Mouse (Mus musculus): ENCODE measurements at regions not wholly inside any gene's neighbourhood (a gene's known extent, or its start where the extent isn't known, plus 50 kb on each side); places are given as distances from the start of the nearest gene placed in this dataset.
A peak's percentile ranks its signal among the peaks of the same experiment; 100 is the strongest.

DNA sequence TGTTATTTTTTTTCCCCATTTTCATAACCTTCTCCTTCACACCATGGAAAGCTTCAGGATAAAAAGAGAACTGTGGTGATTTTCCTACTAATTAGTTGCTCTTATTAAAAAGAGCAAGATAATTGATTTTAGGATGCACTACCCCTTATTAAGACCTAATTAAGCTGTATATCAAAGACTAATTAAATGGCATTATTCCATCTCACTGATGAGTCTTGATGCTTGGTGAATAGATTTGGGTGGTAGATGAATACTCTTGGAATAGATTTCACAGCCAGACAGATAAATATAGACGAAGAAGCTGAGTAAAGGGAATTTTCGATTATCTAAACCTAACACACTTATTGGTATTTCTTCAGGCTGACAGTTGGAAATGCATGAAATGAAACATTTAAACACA is 346.5 kb upstream of the Tenm2 start:
- WGBS, result 42% methylated on average over 2 of the region's 2 CpGs
- H3K9me3 ChIP-seq (replicated peaks), result no peaks in the 10 kb centered on the region

DNA sequence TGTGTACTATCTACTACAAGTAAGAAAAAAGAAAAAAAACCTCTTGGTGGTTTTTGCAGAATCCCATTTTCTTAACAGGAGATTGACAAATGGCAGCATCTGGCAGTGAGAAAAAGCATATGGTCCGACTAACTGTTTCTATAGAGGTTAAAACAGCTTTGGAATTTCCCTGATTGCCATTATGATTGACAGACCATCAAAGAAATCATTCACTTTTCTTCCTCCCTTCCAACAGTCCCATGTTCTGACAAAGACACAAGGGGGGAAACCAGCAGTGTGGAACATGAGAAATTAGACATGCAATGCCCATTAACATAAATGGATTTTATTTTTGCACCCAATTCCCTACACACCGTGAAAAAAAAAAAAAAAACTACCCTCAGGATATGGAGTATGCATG is 297.9 kb upstream of the Tenm2 start:
- ATAC-seq, result peak; percentile 30; the same call in 1 of the 2 replicates
- Histone ChIP-seq H3K36me3 (ENCODE audit: poor library complexity, severe bottlenecking) (no peaks in the 10 kb centered on the region), H3K9me3 (replicated peaks) (no peaks in the 10 kb centered on the region), H3K4me3 (no peak overlapping the region), H3K9ac (no peak overlapping the region), H3K4me2 (no peak overlapping the region), H3K27ac (no peak overlapping the region), H3K4me1 (peaks cover 11% of the 10 kb centered on the region), H3K27me3 (no peaks in the 10 kb centered on the region)
- 43% methylated on average over 2 of the region's 2 CpGs for WGBS

More for the DNA sequence above, 346.5 kb upstream of the Tenm2 start:
- ATAC-seq, result peak; percentile 45; the same call in 1 of the 2 replicates
- Histone ChIP-seq H3K4me2 (no peak overlapping the region), H3K4me1 (peaks cover 6% of the 10 kb centered on the region; the same call in 1 of the 2 replicates), H3K27me3 (no peaks in the 10 kb centered on the region), H3K4me3 (no peak overlapping the region), H3K27ac (no peak overlapping the region), H3K9ac (no peak overlapping the region), H3K36me3 (ENCODE audit: poor library complexity, severe bottlenecking) (no peaks in the 10 kb centered on the region)

DNA sequence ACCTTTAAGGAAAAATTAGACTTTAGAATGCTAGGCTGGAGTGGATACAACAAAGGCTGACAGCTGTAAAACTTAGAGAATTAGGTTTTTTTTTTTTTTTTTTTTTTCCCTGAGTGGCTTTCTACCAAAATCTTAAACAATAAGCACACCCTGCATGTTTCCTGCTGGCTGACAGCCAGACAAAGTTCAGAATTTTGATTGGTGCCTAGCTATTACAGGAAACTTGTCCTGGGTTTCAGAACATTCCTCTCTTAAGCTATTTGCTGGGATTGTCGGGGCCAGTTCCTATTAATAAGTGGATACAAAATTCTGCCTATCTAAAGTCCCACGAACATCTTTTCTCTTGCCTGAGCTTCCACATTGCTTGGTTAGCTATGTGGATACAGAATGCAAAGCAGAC is 296.7 kb upstream of the Tenm2 start:
- Histone ChIP-seq H3K27me3 (no peaks in the 10 kb centered on the region), H3K4me3 (no peak overlapping the region), H3K9me3 (replicated peaks) (no peaks in the 10 kb centered on the region), H3K4me1 (peaks cover 17% of the 10 kb centered on the region), H3K36me3 (ENCODE audit: poor library complexity, severe bottlenecking) (no peaks in the 10 kb centered on the region), H3K27ac (no peak overlapping the region), H3K4me2 (no peak overlapping the region), H3K9ac (no peak overlapping the region)
- 42% methylated on average over 2 of the region's 2 CpGs for WGBS
- no peak for ATAC-seq

DNA sequence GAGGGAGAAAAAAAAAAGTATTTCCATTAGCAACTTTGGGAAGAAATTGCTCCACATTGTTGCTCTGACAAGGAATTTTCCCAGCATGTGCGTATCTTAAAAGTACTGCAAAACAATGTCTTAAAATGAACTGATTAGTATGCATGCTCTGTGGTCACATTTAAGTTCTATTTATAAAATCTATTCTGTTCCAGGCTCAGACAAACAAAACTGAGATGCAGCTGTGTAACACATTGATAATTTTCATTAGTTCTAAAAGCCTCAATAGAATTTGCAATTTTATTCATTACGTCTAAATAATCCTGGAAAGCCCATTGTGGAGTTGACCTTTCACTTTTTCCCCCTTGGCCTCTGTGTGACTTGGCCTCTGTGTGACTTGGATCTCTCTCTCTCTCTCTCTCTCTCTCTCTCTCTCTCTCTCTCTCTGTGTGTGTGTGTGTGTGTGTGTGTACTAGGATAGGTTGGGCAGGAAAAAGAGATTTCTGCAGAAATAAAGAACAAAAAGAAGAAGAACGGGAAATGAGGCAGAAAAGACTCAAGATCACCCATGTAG is 262.8 kb upstream of the Tenm2 start:
- H3K4me2 ChIP-seq, result no peak overlapping the region
- no peak overlapping the region for H3K9ac ChIP-seq

GRCm38 (mm10) chr11:37497874-37498273 is 262.1 kb upstream of the Tenm2 start:
- peaks cover 17% of the 10 kb centered on the region for H3K4me1 ChIP-seq
- peak; percentile 38; the same call in 1 of the 2 replicates for ATAC-seq
- 4% methylated on average over 9 of the region's 9 CpGs for WGBS

More for the DNA sequence above, 262.8 kb upstream of the Tenm2 start:
- Histone ChIP-seq H3K9me3 (replicated peaks) (no peaks in the 10 kb centered on the region), H3K36me3 (ENCODE audit: poor library complexity, severe bottlenecking) (no peaks in the 10 kb centered on the region), H3K4me3 (no peak overlapping the region), H3K27ac (0 out of 2 replicates have a peak overlapping the region, but pooled peaks have one; percentile 25), H3K27me3 (no peaks in the 10 kb centered on the region), H3K4me1 (peaks cover 17% of the 10 kb centered on the region)
- ATAC-seq, result no peak
- 15% methylated on average over 3 of the region's 3 CpGs for WGBS

DNA sequence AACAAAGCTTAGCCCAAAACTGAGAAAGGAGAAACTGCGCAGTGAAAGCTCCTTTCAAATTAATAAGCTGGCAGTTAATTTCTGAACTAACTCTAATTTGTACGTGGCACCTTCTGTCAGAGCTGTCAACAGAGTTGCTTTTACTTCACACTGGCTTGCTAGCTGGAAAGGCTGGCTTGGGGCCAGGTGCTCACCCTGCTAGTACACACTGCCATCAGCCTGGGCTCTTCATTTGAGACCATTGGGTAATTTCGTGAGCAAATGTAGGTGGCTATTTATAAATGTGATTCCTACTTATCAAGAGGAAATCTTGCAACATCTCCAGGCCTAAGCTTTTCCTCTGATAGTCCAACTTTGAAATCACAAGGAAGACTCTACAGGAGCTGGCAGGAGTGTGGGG is 244.5 kb upstream of the Tenm2 start:
- Histone ChIP-seq H3K4me3 (no peak overlapping the region), H3K4me2 (no peak overlapping the region), H3K9ac (no peak overlapping the region), H3K4me1 (peaks cover 5% of the 10 kb centered on the region; the same call in 1 of the 2 replicates), H3K9me3 (replicated peaks) (no peaks in the 10 kb centered on the region), H3K27me3 (no peaks in the 10 kb centered on the region), H3K36me3 (ENCODE audit: poor library complexity, severe bottlenecking) (no peaks in the 10 kb centered on the region), H3K27ac (peak overlapping the region; percentile 27; the same call in 1 of the 2 replicates)
- 54% methylated on average over 3 of the region's 3 CpGs for WGBS
- ATAC-seq, result peak; percentile 89

More at GRCm38 (mm10) chr11:37497874-37498273, 262.1 kb upstream of the Tenm2 start:
- Histone ChIP-seq H3K9ac (no peak overlapping the region), H3K4me3 (no peak overlapping the region), H3K27ac (no peak overlapping the region), H3K9me3 (replicated peaks) (no peaks in the 10 kb centered on the region), H3K4me2 (peak overlapping the region; percentile 18), H3K27me3 (no peaks in the 10 kb centered on the region), H3K36me3 (ENCODE audit: poor library complexity, severe bottlenecking) (no peaks in the 10 kb centered on the region)

GRCm38 (mm10) chr11:37478970-37479482 is 243.3 kb upstream of the Tenm2 start:
- Histone ChIP-seq H3K27me3 (no peaks in the 10 kb centered on the region), H3K4me3 (no peak overlapping the region), H3K9me3 (replicated peaks) (no peaks in the 10 kb centered on the region), H3K4me1 (peaks cover 5% of the 10 kb centered on the region; the same call in 1 of the 2 replicates), H3K27ac (no peak overlapping the region), H3K9ac (no peak overlapping the region), H3K4me2 (no peak overlapping the region), H3K36me3 (ENCODE audit: poor library complexity, severe bottlenecking) (no peaks in the 10 kb centered on the region)
- ATAC-seq, result no peak
- WGBS, result 93% methylated on average over 6 of the region's 6 CpGs

GRCm38 (mm10) chr11:37474068-37474467 is 238.3 kb upstream of the Tenm2 start:
- 42% methylated on average over 6 of the region's 6 CpGs for WGBS
- H3K4me2 ChIP-seq, result no peak overlapping the region
- H3K27me3 ChIP-seq, result no peaks in the 10 kb centered on the region
- no peaks in the 10 kb centered on the region for H3K9me3 ChIP-seq (replicated peaks)
- H3K4me3 ChIP-seq, result no peak overlapping the region
- H3K9ac ChIP-seq, result no peak overlapping the region
- H3K27ac ChIP-seq, result no peak overlapping the region
- no peaks in the 10 kb centered on the region for H3K4me1 ChIP-seq
- ATAC-seq, result no peak
- H3K36me3 ChIP-seq (ENCODE audit: poor library complexity, severe bottlenecking), result no peaks in the 10 kb centered on the region

GRCm38 (mm10) chr11:37463658-37464420 is 228.1 kb upstream of the Tenm2 start:
- no peak overlapping the region; the same call in 1 of the 2 replicates for H3K27ac ChIP-seq
- ATAC-seq, result peak; percentile 77; the same call in 1 of the 2 replicates

DNA sequence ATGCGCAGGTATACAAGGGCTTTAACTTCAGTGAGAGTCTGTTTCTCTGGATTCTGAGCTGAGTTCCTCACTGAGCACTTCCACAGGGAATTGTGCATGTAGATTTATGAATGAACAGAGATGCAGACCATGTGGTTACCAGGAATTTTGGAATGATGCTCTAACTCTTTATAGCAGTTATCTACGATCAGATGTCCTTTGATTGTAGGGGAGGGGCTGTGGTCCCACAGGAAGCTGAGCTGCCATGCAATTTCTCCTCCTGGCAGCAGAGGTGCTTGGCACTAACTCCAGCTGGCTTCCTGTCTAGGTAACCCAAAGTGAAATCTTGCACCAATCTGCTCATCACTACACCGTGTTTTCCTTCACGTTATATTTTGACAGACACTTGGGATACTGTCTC is 226.6 kb upstream of the Tenm2 start:
- H3K4me1 ChIP-seq, result no peaks in the 10 kb centered on the region
- no peak overlapping the region for H3K9ac ChIP-seq
- 83% methylated on average over 4 of the region's 4 CpGs for WGBS
- ATAC-seq, result peak; percentile 70; the same call in 1 of the 2 replicates
- H3K4me3 ChIP-seq, result no peak overlapping the region
- no peak overlapping the region for H3K27ac ChIP-seq
- H3K4me2 ChIP-seq, result no peak overlapping the region
- H3K36me3 ChIP-seq (ENCODE audit: poor library complexity, severe bottlenecking), result no peaks in the 10 kb centered on the region
- no peaks in the 10 kb centered on the region for H3K9me3 ChIP-seq (replicated peaks)
- H3K27me3 ChIP-seq, result no peaks in the 10 kb centered on the region

More at GRCm38 (mm10) chr11:37463658-37464420, 228.1 kb upstream of the Tenm2 start:
- Histone ChIP-seq H3K4me1 (no peaks in the 10 kb centered on the region), H3K4me2 (no peak overlapping the region), H3K9ac (no peak overlapping the region), H3K4me3 (no peak overlapping the region), H3K36me3 (ENCODE audit: poor library complexity, severe bottlenecking) (no peaks in the 10 kb centered on the region), H3K9me3 (replicated peaks) (no peaks in the 10 kb centered on the region), H3K27me3 (no peaks in the 10 kb centered on the region)
- 76% methylated on average over 9 of the region's 9 CpGs for WGBS

DNA sequence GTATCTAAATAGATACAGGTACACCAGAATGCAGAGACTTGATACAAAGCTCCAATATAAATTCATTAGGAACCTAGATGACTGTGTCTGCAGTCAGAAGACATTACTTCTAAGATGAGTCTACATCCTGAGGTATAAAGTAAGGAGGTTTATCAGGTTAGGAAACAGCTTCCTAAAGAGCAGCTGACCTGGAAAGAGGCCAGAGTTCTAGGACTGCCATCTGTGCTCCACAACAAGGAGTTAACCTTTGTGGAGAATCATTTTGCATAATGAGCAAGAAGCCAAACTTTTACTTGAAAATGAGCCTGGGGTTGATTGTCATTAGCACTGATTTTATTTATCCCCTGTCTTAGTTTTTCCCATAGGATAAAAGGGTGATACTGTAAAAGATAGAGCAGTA is 211.6 kb upstream of the Tenm2 start:
- Histone ChIP-seq H3K36me3 (ENCODE audit: poor library complexity, severe bottlenecking) (no peaks in the 10 kb centered on the region), H3K4me2 (no peak overlapping the region), H3K4me3 (no peak overlapping the region), H3K9me3 (replicated peaks) (no peaks in the 10 kb centered on the region), H3K27ac (no peak overlapping the region), H3K9ac (no peak overlapping the region), H3K27me3 (no peaks in the 10 kb centered on the region), H3K4me1 (peaks cover 4% of the 10 kb centered on the region; the same call in 1 of the 2 replicates)
- ATAC-seq, result no peak

GRCm38 (mm10) chr11:37446626-37447025 is 210.9 kb upstream of the Tenm2 start:
- no peaks in the 10 kb centered on the region for H3K36me3 ChIP-seq (ENCODE audit: poor library complexity, severe bottlenecking)
- 91% methylated on average over 1 of the region's 1 CpGs for WGBS
- no peak overlapping the region for H3K4me3 ChIP-seq
- H3K4me2 ChIP-seq, result no peak overlapping the region
- no peaks in the 10 kb centered on the region for H3K27me3 ChIP-seq
- H3K27ac ChIP-seq, result no peak overlapping the region
- ATAC-seq, result no peak
- H3K9ac ChIP-seq, result no peak overlapping the region
- H3K9me3 ChIP-seq (replicated peaks), result no peaks in the 10 kb centered on the region
- H3K4me1 ChIP-seq, result peaks cover 4% of the 10 kb centered on the region; the same call in 1 of the 2 replicates

Measured in forebrain, embryonic 13.5 days (tissue).